Comparison of ENCODE assay signal across 16 mouse cellular contexts in the genomic region with DNA sequence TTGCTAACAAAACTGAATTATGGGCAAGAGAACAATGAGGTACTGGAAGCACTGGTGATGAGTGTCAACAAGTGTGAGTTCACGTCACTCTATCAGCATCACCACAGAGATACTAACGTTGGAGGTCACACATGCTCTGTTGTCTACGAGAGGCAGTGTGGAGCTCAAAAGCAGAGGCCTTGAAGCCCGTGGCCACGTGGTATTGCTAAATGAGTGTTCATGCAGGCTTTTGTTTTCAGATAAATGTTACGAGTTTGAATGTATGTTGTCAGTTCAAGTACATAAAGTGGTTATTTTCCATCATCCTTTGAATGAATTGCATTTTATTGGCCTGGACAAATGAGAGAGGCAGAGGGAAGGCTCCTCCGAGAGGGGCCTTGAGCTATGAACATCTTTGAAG.
"Had no signal": no experiment of that assay in that cellular context is flagged by ENCODE, and none has a peak within 500 bp of the region (broad histone marks: within the 10 kb centered on the region; RNA-seq: fewer than 3 reads in every experiment).

No protein-coding gene starts in this region.

- H3K4me3 ChIP-seq: limb, embryonic 15.5 days; liver, embryonic 15.5 days; midbrain, embryonic 10.5 days; myocyte; neural tube, embryonic 15.5 days; stomach, embryonic 15.5 days had no signal

- H3K27ac ChIP-seq: liver, embryonic 15.5 days; neural tube, embryonic 15.5 days had no signal

- H3K36me3 ChIP-seq: limb, embryonic 15.5 days; liver, embryonic 15.5 days; midbrain, embryonic 10.5 days; neural tube, embryonic 15.5 days; stomach, embryonic 15.5 days had no signal

- H3K9ac ChIP-seq: limb, embryonic 15.5 days; liver, embryonic 15.5 days; lung, embryonic 14.5 days; stomach, embryonic 15.5 days had no signal

- DNase-seq: kidney, adult 18-20 months; kidney, postnatal 10 days; kidney, postnatal 4 days; lung, embryonic 14.5 days; lung, postnatal 10 days; lung, postnatal 4 days; midbrain, embryonic 14.5 days; retina, postnatal 1 day; right cerebral cortex, postnatal 14 days; thymus, postnatal 4 days had no signal

- H3K27me3 ChIP-seq: limb, embryonic 15.5 days; liver, embryonic 15.5 days; neural tube, embryonic 15.5 days; stomach, embryonic 15.5 days had no signal
